Mouse (Mus musculus) liver, embryonic 14.5 days (tissue): ENCODE results near the gene Bcl10.

Source experiments
- CTCF ChIP-seq: IDR thresholded peaks from 2 replicates; pipeline ENCODE4 v1.5.1; 2016; ENCODE audit warnings: antibody characterized with exemption, low read depth, control low read depth
- EP300 ChIP-seq: IDR thresholded peaks from 2 replicates; pipeline ENCODE4 v1.6.1; 2016; ENCODE audit warnings: antibody characterized with exemption, low read depth

DNA sequence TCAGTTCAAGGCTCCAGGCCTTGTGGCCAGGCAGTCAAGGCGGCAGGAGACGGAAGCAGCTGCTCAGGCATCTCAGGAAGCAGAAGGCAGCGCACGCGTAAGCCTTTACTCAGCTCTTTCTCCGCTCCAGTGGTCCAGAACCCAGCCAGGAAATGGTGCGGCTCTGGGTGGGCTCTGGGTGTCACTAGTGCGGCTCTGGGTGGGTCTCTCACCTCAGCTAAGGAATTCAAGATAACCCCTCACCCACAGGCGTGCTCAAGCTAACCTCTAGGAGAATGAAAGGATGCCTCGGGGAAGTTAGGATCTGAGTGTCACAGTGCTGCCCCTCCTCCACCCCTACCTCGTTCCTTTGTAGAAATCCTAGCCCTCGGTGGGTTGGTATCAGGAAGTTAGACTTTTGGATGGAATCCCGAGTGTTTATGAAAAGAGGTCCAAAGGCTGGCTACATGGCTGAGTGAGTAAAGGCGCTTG, 46.5 kb downstream of the Bcl10 start:
- TF ChIP-seq CTCF (no peak), EP300 (no peak)
